Mouse (Mus musculus) cerebellum, adult 9-10 months (tissue): Measurements from ENCODE around the gene Olfr812.
"Not testable (repeated sequence)": the region's sequence is repeated elsewhere in the genome, so short reads cannot be mapped to it uniquely, and the experiment has no call there.

ENCODE experiments used
- DNase-seq: peaks from one replicate; pipeline ENCODE4 v3.0.0; 2022

Olfr812 gene

GRCm38 (mm10) chr10:129845994-129846393 is at the start of gene Olfr812:
Olfr812 (minus strand) TSS chr10:129846094.
- DNase-seq: no peak

GRCm38 (mm10) chr10:129885934-129886333 is 40.0 kb upstream of the Olfr812 start:
- DNase-seq: no peak

GRCm38 (mm10) chr10:129885496-129885895 is 39.6 kb upstream of the Olfr812 start:
- DNase-seq: not testable (repeated sequence)

- not testable (repeated sequence) for DNase-seq
Measured at GRCm38 (mm10) chr10:129879751-129880150, 33.9 kb upstream of the Olfr812 start, which contains the start of gene Olfr814. Olfr814 (minus strand) TSS chr10:129879851.

- no peak for DNase-seq
Measured at GRCm38 (mm10) chr10:129855067-129855466, 9.2 kb upstream of the Olfr812 start, which contains the start of gene Olfr813. Olfr813 (plus strand) TSS chr10:129855367.

- no peak for DNase-seq
Measured at GRCm38 (mm10) chr10:129847343-129847742, 1.4 kb upstream of the Olfr812 start.

GRCm38 (mm10) chr10:129804296-129804695 is 41.6 kb downstream of the Olfr812 start, which contains the start of gene Olfr811:
Olfr811 (minus strand) TSS chr10:129804396.
- no peak for DNase-seq

GRCm38 (mm10) chr10:129794817-129795216 is 51.1 kb downstream of the Olfr812 start, which contains the start of gene Olfr810:
Olfr810 (minus strand) TSS chr10:129794917.
- no peak for DNase-seq
